Mouse (Mus musculus) intestine, embryonic 16.5 days (tissue): ENCODE measurements at regions not wholly inside any gene's neighbourhood (a gene's known extent, or its start where the extent isn't known, plus 50 kb on each side); places are given as distances from the start of the nearest gene placed in this dataset.

Experiments used
- ATAC-seq: fragments of 200-750 bp; cut with Nextera tagmentation; 2 replicates; pipeline ENCODE4 v1.8.0; 2017; ENCODE audit warnings: moderate TSS enrichment, moderate library complexity
- H3K27ac ChIP-seq: fragments of 300-500 bp; sonication (generic); 2 replicates; pipeline ENCODE4 v1.5.1; 2014; ENCODE audit warnings: mild to moderate bottlenecking, low read length
- H3K27me3 ChIP-seq: fragments of 300-500 bp; sonication (generic); replicated peaks from 2 replicates; pipeline ENCODE4 v1.6.1; 2014; ENCODE audit warnings: low read length, control low read depth, mixed read lengths; ENCODE audit not compliant: control insufficient read depth, insufficient read depth
- H3K36me3 ChIP-seq: fragments of 300-500 bp; sonication (generic); 2 replicates; pipeline ENCODE4 v1.6.1; 2014; ENCODE audit warnings: low read length, control low read depth; ENCODE audit not compliant: control insufficient read depth, insufficient read depth
- H3K4me1 ChIP-seq: fragments of 300-500 bp; sonication (generic); 2 replicates; pipeline ENCODE4 v1.6.1; 2014; ENCODE audit warnings: low read length, control low read depth, mixed read lengths; ENCODE audit not compliant: control insufficient read depth, insufficient read depth
- H3K4me2 ChIP-seq: fragments of 300-500 bp; sonication (generic); 2 replicates; pipeline ENCODE4 v1.6.1; 2014; ENCODE audit warnings: low read depth, low read length, control low read depth
- H3K4me3 ChIP-seq: fragments of 300-500 bp; sonication (generic); 2 replicates; pipeline ENCODE4 v1.5.1; 2014; ENCODE audit warnings: mild to moderate bottlenecking, low read length
- H3K9ac ChIP-seq: fragments of 300-500 bp; sonication (generic); 2 replicates; pipeline ENCODE4 v1.6.1; 2014; ENCODE audit warnings: low read depth, low read length
- H3K9me3 ChIP-seq: fragments of 300-500 bp; sonication (generic); 2 replicates; pipeline ENCODE4 v1.6.1; 2016; ENCODE audit warnings: low read length, control low read depth; ENCODE audit not compliant: control insufficient read depth
- WGBS: fragments of 180-500 bp; shearing (Covaris S2); extraction: QIAGEN DNeasy Blood & Tissue Kit; methylation state at CpG from one replicate; pipeline ENCODE4 v1.1.7; 2014; 5-methylcytosine and 5-hydroxymethylcytosine counted together

DNA sequence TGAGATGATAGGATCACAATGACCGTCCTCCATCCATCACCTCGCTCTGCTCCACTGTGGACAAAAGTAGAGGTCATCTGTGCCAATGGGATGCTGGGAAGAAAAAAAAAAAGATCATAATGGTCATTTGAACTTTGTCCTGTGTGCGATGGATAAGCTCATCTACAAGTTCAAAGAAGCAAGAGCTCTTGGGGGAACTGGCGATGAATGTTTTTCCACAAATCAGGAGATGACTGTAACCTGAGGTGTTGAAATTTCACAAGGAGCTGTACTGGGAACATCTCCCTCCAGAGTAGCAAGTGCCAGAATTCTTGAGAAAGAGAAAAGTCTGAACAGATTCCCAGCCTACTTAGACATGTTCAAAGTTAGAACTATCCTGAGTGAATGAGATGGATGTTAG, 287.0 kb downstream of the Tns3 start:
- no peak for ATAC-seq
- H3K9me3 ChIP-seq = no peaks in the 10 kb centered on the region
- no peaks in the 10 kb centered on the region for H3K4me1 ChIP-seq
- H3K4me3 ChIP-seq = no peak overlapping the region
- no peak overlapping the region for H3K27ac ChIP-seq
- H3K36me3 ChIP-seq = no peaks in the 10 kb centered on the region
- no peak overlapping the region for H3K4me2 ChIP-seq
- H3K27me3 ChIP-seq = no peaks in the 10 kb centered on the region
- H3K9ac ChIP-seq = no peak overlapping the region
- 82% methylated on average over 4 of the region's 4 CpGs for WGBS

DNA sequence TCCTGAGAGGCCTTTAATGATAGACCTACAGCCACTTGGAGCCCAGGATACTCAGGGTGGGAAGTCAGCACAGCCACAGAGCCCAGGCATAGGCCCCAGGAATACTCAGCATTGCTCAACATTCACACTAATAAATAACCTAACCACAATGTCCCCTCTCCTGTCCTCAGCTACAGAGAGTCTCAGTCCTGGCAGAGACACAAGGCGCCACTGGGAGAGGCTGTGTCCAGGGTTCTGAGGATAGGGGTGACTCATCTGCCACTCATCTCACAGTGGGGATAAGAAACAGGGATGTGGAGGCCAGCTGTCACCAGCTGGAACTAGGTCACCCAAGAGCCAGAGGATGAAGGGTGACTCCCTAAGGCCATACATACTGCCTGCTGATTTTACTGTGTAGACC, 298.8 kb downstream of the Tns3 start:
- H3K4me2 ChIP-seq = no peak overlapping the region
- 90% methylated on average over 1 of the region's 1 CpGs for WGBS
- no peak overlapping the region for H3K27ac ChIP-seq
- no peaks in the 10 kb centered on the region for H3K27me3 ChIP-seq
- H3K4me3 ChIP-seq = no peak overlapping the region
- no peaks in the 10 kb centered on the region for H3K4me1 ChIP-seq
- no peaks in the 10 kb centered on the region for H3K9me3 ChIP-seq
- H3K9ac ChIP-seq = no peak overlapping the region
- H3K36me3 ChIP-seq = no peaks in the 10 kb centered on the region
- no peak for ATAC-seq

DNA sequence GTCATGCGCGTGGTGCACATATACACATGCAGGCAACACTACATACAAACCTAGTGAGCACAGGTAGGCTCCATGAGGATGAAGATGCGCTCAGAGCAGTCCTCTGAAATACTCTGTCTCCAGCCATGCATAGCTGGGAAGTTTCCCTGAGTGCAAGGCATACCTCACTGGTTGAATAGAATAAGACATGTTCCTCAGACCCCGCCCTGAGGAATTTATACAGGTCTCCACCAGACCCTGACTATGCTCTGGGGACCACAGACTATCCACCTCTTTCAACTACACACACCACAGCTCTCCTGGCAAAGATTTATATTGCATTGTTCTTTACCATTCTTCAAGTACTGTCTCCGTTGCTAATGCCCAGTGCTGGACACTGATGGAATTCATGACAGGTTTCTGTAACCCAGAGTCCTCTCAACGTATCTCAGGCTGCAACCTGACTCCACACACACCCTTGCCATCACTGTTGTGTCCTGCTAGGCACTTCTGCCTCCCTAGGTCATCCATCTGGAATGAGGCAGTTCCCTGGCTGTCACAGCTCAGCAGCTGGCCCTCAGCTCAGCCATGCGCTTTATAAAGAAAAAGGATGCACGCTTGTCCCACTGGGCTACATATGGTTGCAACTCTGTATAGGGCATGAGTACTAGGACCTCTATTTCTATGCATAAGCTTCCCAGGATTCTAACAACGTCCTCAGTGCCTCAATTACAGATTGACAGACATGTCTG, 299.5 kb downstream of the Tns3 start:
- 72% methylated on average over 9 of the region's 9 CpGs for WGBS
- Histone ChIP-seq H3K4me2 (no peak overlapping the region), H3K4me1 (no peaks in the 10 kb centered on the region), H3K9me3 (no peaks in the 10 kb centered on the region), H3K36me3 (no peaks in the 10 kb centered on the region), H3K27me3 (no peaks in the 10 kb centered on the region), H3K4me3 (no peak overlapping the region), H3K27ac (no peak overlapping the region), H3K9ac (no peak overlapping the region)
- ATAC-seq = no peak

DNA sequence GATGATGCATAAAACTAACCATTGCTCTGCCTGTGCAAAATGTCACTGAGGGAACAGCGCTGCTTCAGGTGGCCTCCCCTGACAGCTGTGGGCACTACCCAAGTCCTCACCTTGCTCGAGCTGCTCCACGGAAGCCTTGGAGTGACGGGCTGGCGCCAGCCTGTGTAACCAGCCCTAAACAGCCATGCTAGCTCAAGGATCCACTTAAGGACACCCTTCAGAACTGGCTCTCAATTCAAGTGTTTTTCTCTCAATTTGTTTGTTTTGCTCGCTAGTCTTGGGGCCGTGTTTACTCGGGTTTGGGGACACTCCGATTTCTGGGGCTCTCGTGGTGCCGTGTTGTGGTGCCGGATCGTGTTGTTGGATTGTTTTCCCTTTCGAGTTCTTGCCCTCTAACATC, 319.4 kb downstream of the Tns3 start:
- Histone ChIP-seq H3K9me3 (no peaks in the 10 kb centered on the region), H3K4me2 (no peak overlapping the region), H3K36me3 (no peaks in the 10 kb centered on the region), H3K27ac (no peak overlapping the region), H3K4me3 (no peak overlapping the region), H3K27me3 (no peaks in the 10 kb centered on the region), H3K9ac (no peak overlapping the region), H3K4me1 (no peaks in the 10 kb centered on the region)
- no peak for ATAC-seq
- WGBS = 85% methylated on average over 14 of the region's 14 CpGs

DNA sequence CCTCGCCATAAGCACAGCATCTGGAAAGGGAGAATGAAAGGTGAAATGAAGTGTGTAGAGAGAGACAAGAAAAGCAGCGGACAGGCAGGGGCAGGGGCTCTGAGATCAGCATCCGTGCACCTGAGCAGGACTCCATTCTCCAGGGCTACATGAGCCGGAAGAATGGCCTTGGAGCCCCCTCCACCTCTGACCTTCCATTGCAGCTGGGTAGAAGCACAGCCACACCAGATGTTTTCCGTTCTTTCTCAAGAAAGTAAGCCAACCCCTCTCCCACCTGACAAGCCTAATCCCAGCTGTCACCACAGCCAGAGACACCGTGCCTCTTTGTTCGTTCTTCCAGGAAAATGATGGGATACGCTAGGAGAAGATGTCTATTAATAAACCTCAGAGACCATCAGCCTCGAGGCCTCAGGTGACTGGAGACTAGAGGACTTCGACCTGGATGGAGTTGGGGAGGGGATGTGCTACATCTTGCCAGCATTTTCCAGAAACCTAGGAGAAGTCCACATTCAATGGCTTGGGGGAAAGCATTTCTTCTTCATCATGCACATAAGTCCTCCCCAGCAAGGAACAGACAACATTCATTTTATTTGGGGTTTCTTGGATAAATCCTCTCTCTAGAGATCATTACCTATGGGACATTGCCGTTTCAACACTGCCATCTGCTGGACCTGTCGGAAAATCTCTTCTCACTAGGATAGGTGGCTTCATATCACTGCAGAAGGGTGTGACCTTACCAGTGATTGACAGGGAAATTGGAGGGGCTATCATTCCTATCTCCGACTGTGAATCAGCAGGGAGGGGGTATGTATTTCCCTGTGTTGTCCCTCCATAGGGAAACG, 361.8 kb downstream of the Tns3 start:
- Histone ChIP-seq H3K9me3 (no peaks in the 10 kb centered on the region), H3K9ac (no peak overlapping the region), H3K36me3 (no peaks in the 10 kb centered on the region), H3K27ac (no peak overlapping the region), H3K4me3 (no peak overlapping the region), H3K4me2 (no peak overlapping the region), H3K27me3 (no peaks in the 10 kb centered on the region), H3K4me1 (no peaks in the 10 kb centered on the region)
- 41% methylated on average over 14 of the region's 14 CpGs for WGBS
- ATAC-seq = peak; percentile 48; the same call in 1 of the 2 replicates

DNA sequence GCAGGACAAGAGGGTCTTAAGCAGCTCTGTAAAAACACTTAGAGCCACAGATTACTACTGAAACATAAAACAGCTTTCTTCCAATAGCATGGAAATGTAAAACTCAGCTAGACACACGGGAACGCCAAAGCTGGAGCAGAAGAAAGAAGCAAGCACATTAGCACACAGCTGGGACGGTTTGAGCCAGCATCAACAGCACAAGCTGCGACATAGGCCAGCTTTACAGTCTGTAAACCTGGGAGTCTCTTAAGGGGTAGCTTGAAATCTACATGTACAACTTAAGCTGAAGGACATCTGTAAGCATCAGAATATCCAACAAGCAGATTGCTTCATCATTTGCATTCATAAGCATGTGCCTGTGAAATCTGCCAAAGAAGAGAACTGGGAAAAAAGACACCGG, 366.9 kb downstream of the Tns3 start:
- no peak overlapping the region for H3K9ac ChIP-seq
- no peak overlapping the region for H3K27ac ChIP-seq
- no peaks in the 10 kb centered on the region for H3K9me3 ChIP-seq
- ATAC-seq = no peak
- H3K4me2 ChIP-seq = no peak overlapping the region
- 77% methylated on average over 5 of the region's 5 CpGs for WGBS
- H3K4me1 ChIP-seq = no peaks in the 10 kb centered on the region
- no peaks in the 10 kb centered on the region for H3K36me3 ChIP-seq
- H3K27me3 ChIP-seq = no peaks in the 10 kb centered on the region
- no peak overlapping the region for H3K4me3 ChIP-seq

DNA sequence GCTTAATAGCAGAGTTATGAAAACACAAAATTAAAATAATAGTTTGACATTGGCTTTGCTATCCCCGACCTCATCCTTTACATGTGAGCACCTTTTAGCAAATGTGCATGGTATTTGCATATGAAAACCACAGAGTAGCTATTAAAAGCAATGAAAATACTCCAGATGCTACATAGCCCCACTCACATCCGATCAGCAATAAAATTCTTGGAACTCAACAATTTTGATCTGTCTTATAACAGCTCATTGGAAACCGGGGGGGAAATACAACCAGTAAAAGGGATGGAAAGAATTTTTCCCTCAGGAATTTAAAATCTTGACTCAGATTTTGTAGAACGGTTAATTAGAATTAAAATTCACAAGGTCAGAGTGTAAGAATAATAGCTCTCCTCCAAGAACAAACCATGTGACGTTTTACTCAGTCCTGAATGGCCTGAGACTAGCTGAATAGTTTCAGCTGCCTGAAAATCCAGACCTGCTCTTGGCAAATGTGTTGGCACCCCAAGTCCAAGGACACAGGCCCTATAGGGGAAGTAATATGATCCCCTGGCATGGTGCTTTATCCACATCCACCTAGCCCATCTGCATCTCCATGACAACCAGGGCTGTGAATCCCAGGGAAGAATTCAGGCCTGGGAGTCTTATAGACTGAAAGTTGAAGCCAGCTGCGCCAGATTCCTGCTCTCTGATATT, 370.9 kb downstream of the Tns3 start:
- H3K27ac ChIP-seq = no peak overlapping the region
- no peak overlapping the region for H3K4me2 ChIP-seq
- H3K9me3 ChIP-seq = no peaks in the 10 kb centered on the region
- no peak overlapping the region for H3K9ac ChIP-seq
- no peak; the same call in 1 of the 2 replicates for ATAC-seq
- no peaks in the 10 kb centered on the region for H3K4me1 ChIP-seq
- H3K27me3 ChIP-seq = no peaks in the 10 kb centered on the region
- no peak overlapping the region for H3K4me3 ChIP-seq
- H3K36me3 ChIP-seq = no peaks in the 10 kb centered on the region
- WGBS = 57% methylated on average over 6 of the region's 6 CpGs

DNA sequence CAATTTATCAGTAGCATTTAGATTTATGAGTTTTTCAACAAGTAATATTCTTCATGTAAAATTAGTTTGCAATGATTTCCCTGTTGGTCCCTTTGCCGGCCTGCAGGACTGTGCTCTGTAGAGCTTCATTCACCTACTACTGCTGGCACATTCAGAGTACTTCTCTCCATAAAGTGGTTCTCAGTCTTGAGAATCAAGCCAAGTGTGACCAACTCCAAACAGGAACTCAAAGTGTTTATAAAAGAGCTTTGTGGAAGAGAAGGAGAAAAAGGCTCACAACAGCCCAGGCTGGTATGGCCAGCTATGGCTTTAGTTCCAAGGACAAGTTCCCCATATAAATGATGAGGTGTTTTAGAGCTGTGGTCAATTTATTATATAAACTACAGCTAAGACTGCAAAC, 379.1 kb downstream of the Tns3 start:
- Histone ChIP-seq H3K4me3 (no peak overlapping the region), H3K36me3 (no peaks in the 10 kb centered on the region), H3K9ac (no peak overlapping the region), H3K9me3 (no peaks in the 10 kb centered on the region), H3K27ac (no peak overlapping the region), H3K4me2 (no peak overlapping the region), H3K4me1 (no peaks in the 10 kb centered on the region), H3K27me3 (no peaks in the 10 kb centered on the region)
- ATAC-seq = no peak
- WGBS = 71% methylated on average over 1 of the region's 1 CpGs

DNA sequence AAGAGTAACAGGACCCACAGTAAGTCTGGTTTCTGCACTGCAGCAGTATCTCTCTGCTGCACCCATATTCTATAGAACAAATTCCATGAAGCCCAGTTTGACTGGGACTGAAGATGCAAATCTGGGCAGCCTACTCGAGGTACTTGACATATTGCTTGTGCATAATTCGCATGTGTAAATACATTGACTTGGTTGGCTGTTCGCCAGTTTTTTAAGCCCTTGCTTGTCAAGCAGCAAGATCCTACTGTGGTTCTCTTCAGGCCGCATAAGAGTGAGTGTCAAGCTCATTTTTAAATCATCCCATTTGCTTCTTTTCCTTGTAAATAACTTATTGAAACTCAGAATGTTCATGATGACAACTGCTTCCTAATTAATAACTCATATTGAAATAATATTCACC, 389.1 kb downstream of the Tns3 start:
- no peak for ATAC-seq
- WGBS = 60% methylated on average over 4 of the region's 4 CpGs
- Histone ChIP-seq H3K9me3 (no peaks in the 10 kb centered on the region), H3K36me3 (no peaks in the 10 kb centered on the region), H3K4me2 (no peak overlapping the region), H3K4me3 (no peak overlapping the region), H3K27me3 (no peaks in the 10 kb centered on the region), H3K27ac (no peak overlapping the region), H3K4me1 (no peaks in the 10 kb centered on the region), H3K9ac (no peak overlapping the region)
